Mouse (Mus musculus) hindbrain, embryonic 16.5 days (tissue): ENCODE data around the gene Sgcb. TPM values are rescaled to one million over a fixed set of nuclear protein-coding genes. Genes with fewer than 3 reads are reported as not detected.

Source experiments
- ATAC-seq: fragments of 200-750 bp; cut with Nextera tagmentation; 2 replicates; pipeline ENCODE4 v1.8.0; 2017; ENCODE audit warnings: moderate TSS enrichment, moderate library complexity
- H3K27ac ChIP-seq: fragments of 300-500 bp; sonication (generic); 2 replicates; pipeline ENCODE4 v1.5.1; 2014; ENCODE audit warnings: low read depth, mild to moderate bottlenecking, control low read depth, low read length, moderate library complexity
- H3K27me3 ChIP-seq: fragments of 300-500 bp; sonication (generic); replicated peaks from 2 replicates; pipeline ENCODE4 v1.6.1; 2014; ENCODE audit warnings: low read length; ENCODE audit not compliant: control insufficient read depth, insufficient read depth
- H3K36me3 ChIP-seq: fragments of 300-500 bp; sonication (generic); 2 replicates; pipeline ENCODE4 v1.6.1; 2014; ENCODE audit warnings: mild to moderate bottlenecking, low read length, moderate library complexity, mixed read lengths; ENCODE audit not compliant: control insufficient read depth, insufficient read depth
- H3K4me1 ChIP-seq: fragments of 300-500 bp; sonication (generic); 2 replicates; pipeline ENCODE4 v1.6.1; 2014; ENCODE audit warnings: low read depth, low read length; ENCODE audit not compliant: control insufficient read depth, insufficient read depth
- H3K4me2 ChIP-seq: fragments of 300-500 bp; sonication (generic); 2 replicates; pipeline ENCODE4 v1.6.1; 2014; ENCODE audit warnings: mild to moderate bottlenecking, low read length, control low read depth, moderate library complexity
- H3K4me3 ChIP-seq: fragments of 300-500 bp; sonication (generic); 2 replicates; pipeline ENCODE4 v1.5.1; 2014; ENCODE audit warnings: mild to moderate bottlenecking, low read length, control low read depth, moderate library complexity
- H3K9ac ChIP-seq: fragments of 300-500 bp; sonication (generic); 2 replicates; pipeline ENCODE4 v1.6.1; 2014; ENCODE audit warnings: low read depth, mild to moderate bottlenecking, control low read depth, low read length, moderate library complexity
- H3K9me3 ChIP-seq: fragments of 300-500 bp; sonication (generic); 2 replicates; pipeline ENCODE4 v1.6.1; 2014; ENCODE audit warnings: mild to moderate bottlenecking, low read length, moderate library complexity; ENCODE audit not compliant: control insufficient read depth
- WGBS: fragments of 180-500 bp; shearing (Covaris S2); extraction: QIAGEN DNeasy Blood & Tissue Kit; methylation state at CpG from one replicate; pipeline ENCODE4 v1.1.7; 2014; 5-methylcytosine and 5-hydroxymethylcytosine counted together
- polyA plus RNA-seq: library from polyadenylated mRNA; unstranded; fragments of >200 nt; fragmentation: Nextera tagmentation; extraction: Ambion mirVana; gene quantifications from 2 replicates; pipeline ENCODE4 v1.2.1, GENCODE M21; 2015

The Sgcb gene
- polyA plus RNA-seq, 1 experiment from 2014 or later: 56.1 TPM

DNA sequence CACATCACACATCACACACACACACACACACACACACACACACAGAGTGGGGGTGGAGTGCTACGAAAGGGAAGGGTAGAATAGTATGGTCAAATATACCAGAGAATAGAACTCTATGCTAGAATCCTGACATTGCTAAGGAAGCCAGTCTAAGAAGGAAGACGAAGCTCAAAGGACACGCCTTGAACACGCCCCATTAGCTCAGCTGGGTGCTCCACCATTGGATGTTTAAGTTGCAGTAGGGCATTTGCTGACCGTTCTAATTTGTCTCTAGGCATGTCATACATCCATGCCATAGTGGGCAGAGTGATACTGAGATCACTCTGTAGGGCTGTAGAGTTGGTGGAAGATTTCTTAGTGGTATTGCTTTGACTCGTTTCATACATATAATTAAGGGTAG, 35.6 kb upstream of the Sgcb start:
- no peak overlapping the region for H3K27ac ChIP-seq
- no peaks in the 10 kb centered on the region for H3K36me3 ChIP-seq
- ATAC-seq: no peak
- H3K9ac ChIP-seq: no peak overlapping the region
- H3K27me3 ChIP-seq: no peaks in the 10 kb centered on the region
- no peaks in the 10 kb centered on the region for H3K9me3 ChIP-seq
- no peak overlapping the region for H3K4me3 ChIP-seq
- H3K4me2 ChIP-seq: no peak overlapping the region
- WGBS: 85% methylated on average over 6 of the region's 6 CpGs
- H3K4me1 ChIP-seq: no peaks in the 10 kb centered on the region

DNA sequence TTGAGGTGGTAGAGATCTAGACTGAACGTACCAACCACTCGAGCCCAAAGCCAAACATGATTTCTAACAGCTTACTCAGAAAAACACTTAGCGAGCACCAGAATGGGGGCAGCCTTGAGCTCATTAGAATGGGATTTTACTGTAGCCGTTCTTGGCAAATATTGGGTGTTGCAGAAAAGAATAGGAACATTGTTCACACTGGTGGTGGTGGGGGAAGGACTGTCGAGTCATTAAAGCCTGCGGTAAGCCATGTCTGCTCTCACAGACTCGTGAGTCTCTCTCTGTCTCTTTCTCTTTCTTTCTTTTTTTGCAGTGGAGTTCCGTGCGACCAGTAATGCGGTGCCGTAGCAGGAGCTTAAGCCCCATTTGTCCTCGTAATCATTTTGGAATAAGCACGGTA, 29.0 kb upstream of the Sgcb start:
- H3K9ac ChIP-seq: no peak overlapping the region
- H3K36me3 ChIP-seq: no peaks in the 10 kb centered on the region
- ATAC-seq: no peak
- H3K27me3 ChIP-seq: no peaks in the 10 kb centered on the region
- no peak overlapping the region for H3K4me3 ChIP-seq
- WGBS: 59% methylated on average over 13 of the region's 13 CpGs
- no peak overlapping the region for H3K4me2 ChIP-seq
- no peaks in the 10 kb centered on the region for H3K9me3 ChIP-seq
- H3K27ac ChIP-seq: no peak overlapping the region
- no peaks in the 10 kb centered on the region for H3K4me1 ChIP-seq

GRCm38 (mm10) chr5:73675604-73676003, 28.0 kb upstream of the Sgcb start:
- no peak overlapping the region for H3K4me2 ChIP-seq
- no peaks in the 10 kb centered on the region for H3K27me3 ChIP-seq
- ATAC-seq: no peak
- H3K4me1 ChIP-seq: no peaks in the 10 kb centered on the region
- no peak overlapping the region for H3K4me3 ChIP-seq
- H3K27ac ChIP-seq: no peak overlapping the region
- H3K9me3 ChIP-seq: no peaks in the 10 kb centered on the region
- WGBS: 88% methylated on average over 3 of the region's 3 CpGs
- H3K9ac ChIP-seq: no peak overlapping the region
- H3K36me3 ChIP-seq: no peaks in the 10 kb centered on the region

- Histone ChIP-seq H3K4me2 (peak overlapping the region; percentile 45), H3K4me3 (peak overlapping the region; percentile 17), H3K9me3 (no peaks in the 10 kb centered on the region), H3K36me3 (no peaks in the 10 kb centered on the region), H3K27ac (no peak overlapping the region), H3K9ac (peak overlapping the region; percentile 41; the same call in 1 of the 2 replicates), H3K27me3 (no peaks in the 10 kb centered on the region), H3K4me1 (no peaks in the 10 kb centered on the region)
- no peak for ATAC-seq
- 42% methylated on average over 26 of the region's 26 CpGs for WGBS
Observed at GRCm38 (mm10) chr5:73669386-73669785, 21.8 kb upstream of the Sgcb start.

- 83% methylated on average over 2 of the region's 2 CpGs for WGBS
- H3K27me3 ChIP-seq: no peaks in the 10 kb centered on the region
- no peaks in the 10 kb centered on the region for H3K9me3 ChIP-seq
- no peak overlapping the region for H3K27ac ChIP-seq
- no peak overlapping the region for H3K4me3 ChIP-seq
- no peaks in the 10 kb centered on the region for H3K4me1 ChIP-seq
- H3K9ac ChIP-seq: no peak overlapping the region
- H3K4me2 ChIP-seq: no peak overlapping the region
- no peaks in the 10 kb centered on the region for H3K36me3 ChIP-seq
- ATAC-seq: no peak
Observed at GRCm38 (mm10) chr5:73667877-73668276, 20.3 kb upstream of the Sgcb start.

DNA sequence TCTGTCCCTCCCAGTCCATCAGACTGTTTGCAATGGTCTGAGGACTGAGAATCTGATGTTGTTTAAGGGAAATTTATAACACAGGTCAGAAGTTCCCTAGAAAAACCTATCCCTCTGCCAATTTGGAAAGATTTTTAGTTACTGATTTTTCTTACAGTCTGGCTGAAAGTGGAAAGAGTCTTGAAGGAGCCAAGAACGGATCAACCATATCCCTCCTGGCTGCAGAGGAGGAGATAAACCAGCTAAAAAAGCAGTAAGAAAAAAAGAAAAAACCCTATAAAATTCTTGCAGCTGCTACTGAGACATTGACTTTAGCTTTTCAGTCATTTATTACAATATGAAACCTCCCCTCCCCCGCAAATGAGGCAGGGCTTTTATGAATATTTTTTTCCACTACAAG, 19.1 kb upstream of the Sgcb start:
- Histone ChIP-seq H3K36me3 (no peaks in the 10 kb centered on the region), H3K27me3 (no peaks in the 10 kb centered on the region), H3K4me3 (no peak overlapping the region), H3K4me2 (no peak overlapping the region), H3K27ac (no peak overlapping the region), H3K9ac (no peak overlapping the region), H3K9me3 (no peaks in the 10 kb centered on the region), H3K4me1 (no peaks in the 10 kb centered on the region)
- 89% methylated on average over 2 of the region's 2 CpGs for WGBS
- ATAC-seq: no peak

GRCm38 (mm10) chr5:73651855-73652201, 4.2 kb upstream of the Sgcb start:
- peak overlapping the region; percentile 70 for H3K4me2 ChIP-seq
- ATAC-seq: no peak
- H3K27ac ChIP-seq: no peak overlapping the region
- no peaks in the 10 kb centered on the region for H3K9me3 ChIP-seq
- peaks cover 18% of the 10 kb centered on the region for H3K4me1 ChIP-seq
- WGBS: 3% methylated on average over 4 of the region's 4 CpGs
- H3K4me3 ChIP-seq: no peak overlapping the region; the same call in 1 of the 2 replicates
- H3K27me3 ChIP-seq: peaks cover 26% of the 10 kb centered on the region
- H3K9ac ChIP-seq: no peak overlapping the region
- H3K36me3 ChIP-seq: no peaks in the 10 kb centered on the region

DNA sequence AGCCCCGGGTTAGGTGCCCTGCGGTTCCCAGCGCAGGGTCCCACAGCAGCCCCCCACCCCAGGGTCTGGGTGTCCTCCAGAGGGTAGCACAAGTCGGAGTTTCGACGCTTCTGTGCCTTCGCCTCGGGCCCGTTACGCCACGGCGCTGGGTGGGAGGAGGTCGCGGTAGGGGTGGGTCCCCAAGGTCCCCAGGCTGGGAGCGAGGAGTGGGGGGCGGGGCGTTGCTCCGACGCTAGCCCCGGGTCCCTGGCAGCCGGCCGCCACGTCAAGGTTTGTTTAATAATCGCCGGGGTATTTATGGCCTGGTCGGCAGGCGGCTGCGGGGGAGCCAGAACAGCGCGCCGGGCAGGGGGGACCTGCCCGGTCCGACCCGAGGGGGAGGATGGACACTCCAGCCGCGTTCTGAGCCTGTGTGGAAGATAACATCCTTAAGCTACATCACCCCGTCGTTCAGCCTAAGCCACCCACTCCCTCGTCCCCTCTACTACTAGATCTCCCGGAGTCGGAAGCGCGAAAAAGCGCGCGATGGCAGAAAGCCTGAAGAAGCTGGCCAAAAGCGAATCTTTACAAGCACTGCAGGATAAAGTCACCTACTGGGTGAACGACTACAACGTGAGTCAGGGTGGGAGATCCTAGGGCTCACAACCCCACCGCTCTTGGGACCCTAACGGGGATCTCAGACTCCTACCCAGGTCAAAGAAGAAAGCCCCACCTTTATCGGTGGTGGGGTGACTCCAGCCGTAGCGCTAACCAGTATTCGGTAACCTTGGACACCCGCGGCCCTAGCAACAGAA, 3.7 kb upstream of the Sgcb start, which contains the start of gene Spata18:
Spata18 (plus strand) TSS at position 319 of the 794 bp plus-strand sequence.
- Histone ChIP-seq H3K4me2 (peak within 1 kb of the TSS; percentile 70), H3K4me1 (peaks cover 23% of the 10 kb centered on the region), H3K9me3 (no peaks in the 10 kb centered on the region), H3K27ac (no peak within 1 kb of the TSS), H3K36me3 (no peaks in the 10 kb centered on the region), H3K4me3 (peak within 1 kb of the TSS; percentile 39), H3K27me3 (peaks cover 26% of the 10 kb centered on the region), H3K9ac (peak within 1 kb of the TSS; percentile 39)
- ATAC-seq: no peak
- under 1% methylated on average over 55 of the region's 57 CpGs for WGBS

GRCm38 (mm10) chr5:73650365-73650964, 2.9 kb upstream of the Sgcb start:
- Histone ChIP-seq H3K4me3 (peak overlapping the region; percentile 39), H3K9me3 (no peaks in the 10 kb centered on the region), H3K4me1 (peaks cover 24% of the 10 kb centered on the region), H3K9ac (no peak overlapping the region), H3K27me3 (peaks cover 26% of the 10 kb centered on the region), H3K4me2 (peak overlapping the region; percentile 70), H3K27ac (no peak overlapping the region), H3K36me3 (no peaks in the 10 kb centered on the region)
- no peak for ATAC-seq
- WGBS: 1% methylated on average over 15 of the region's 15 CpGs
